Mouse (Mus musculus) heart, embryonic 14.5 days (tissue): ENCODE measurements around the gene Atp6v1e2. TPM values are rescaled to one million over a fixed set of nuclear protein-coding genes. Genes with fewer than 3 reads are reported as not detected.
A peak's percentile ranks its signal among the peaks of the same experiment; 100 is the strongest.

Source experiments
- ATAC-seq: fragments of 200-750 bp; cut with Nextera tagmentation; 2 replicates; pipeline ENCODE4 v1.8.0; 2017; ENCODE audit warnings: low read depth, moderate TSS enrichment; ENCODE audit not compliant: insufficient number of reproducible peaks, insufficient read depth, low FRiP score
- H3K27ac ChIP-seq, 2 experiments: fragments of 200-500 bp in 1 of 2; fragments of 300-500 bp in 1 of 2; sonication (generic) in 1 of 2; replicated peaks in 1 of 2; 2 replicates each; pipeline ENCODE4 v1.5.1; 2012 to 2014; ENCODE audit warnings: low read depth in 2 of 2, low read length in 2 of 2, control low read depth in 1 of 2, mild to moderate bottlenecking in 1 of 2, mixed read lengths in 1 of 2; ENCODE audit not compliant: control insufficient read depth in 1 of 2, insufficient read depth in 1 of 2
- H3K27me3 ChIP-seq: fragments of 300-500 bp; sonication (generic); 2 replicates; pipeline ENCODE4 v1.6.1; 2014; ENCODE audit warnings: mild to moderate bottlenecking, low read length, control low read depth; ENCODE audit not compliant: control insufficient read depth, insufficient read depth
- H3K36me3 ChIP-seq: fragments of 300-500 bp; sonication (generic); 2 replicates; pipeline ENCODE4 v1.6.1; 2014; ENCODE audit warnings: mild to moderate bottlenecking, control low read depth, low read length, mixed read lengths; ENCODE audit not compliant: control insufficient read depth, insufficient read depth
- H3K4me1 ChIP-seq, 2 experiments: fragments of 200-500 bp in 1 of 2; fragments of 300-500 bp in 1 of 2; sonication (generic) in 1 of 2; 2 replicates each; pipeline ENCODE4 v1.6.1; 2012 to 2014; ENCODE audit warnings: low read length in 2 of 2, control low read depth in 1 of 2, mixed read lengths in 1 of 2; ENCODE audit not compliant: control insufficient read depth in 2 of 2, insufficient read depth in 2 of 2
- H3K4me2 ChIP-seq: fragments of 300-500 bp; sonication (generic); 2 replicates; pipeline ENCODE4 v1.6.1; 2014; ENCODE audit warnings: mild to moderate bottlenecking, low read length
- H3K4me3 ChIP-seq, 2 experiments: fragments of 200-500 bp in 1 of 2; fragments of 300-500 bp in 1 of 2; sonication (generic) in 1 of 2; 2 replicates each; pipeline ENCODE4 v1.5.1; 2012 to 2014; ENCODE audit warnings: low read length in 2 of 2, mild to moderate bottlenecking in 2 of 2, control low read depth in 1 of 2, low read depth in 1 of 2, moderate library complexity in 1 of 2; ENCODE audit not compliant: control insufficient read depth in 1 of 2, insufficient read depth in 1 of 2
- H3K9ac ChIP-seq: fragments of 300-500 bp; sonication (generic); 2 replicates; pipeline ENCODE4 v1.6.1; 2014; ENCODE audit warnings: mild to moderate bottlenecking, low read length
- H3K9me3 ChIP-seq: fragments of 300-500 bp; sonication (generic); 2 replicates; pipeline ENCODE4 v1.6.1; 2016; ENCODE audit warnings: low read length, control low read depth; ENCODE audit not compliant: control insufficient read depth
- WGBS: fragments of 180-500 bp; shearing (Covaris S2); extraction: QIAGEN DNeasy Blood & Tissue Kit; methylation state at CpG from one replicate; pipeline ENCODE4 v1.1.7; 2014; 5-methylcytosine and 5-hydroxymethylcytosine counted together
- polyA plus RNA-seq: library from polyadenylated mRNA; unstranded; fragments of >200 nt; fragmentation: Nextera tagmentation; extraction: Ambion mirVana; gene quantifications from 2 replicates; pipeline ENCODE4 v1.2.1, GENCODE M21; 2014

Atp6v1e2 gene
- polyA plus RNA-seq, 1 experiment from 2014 or later, result not detected

DNA sequence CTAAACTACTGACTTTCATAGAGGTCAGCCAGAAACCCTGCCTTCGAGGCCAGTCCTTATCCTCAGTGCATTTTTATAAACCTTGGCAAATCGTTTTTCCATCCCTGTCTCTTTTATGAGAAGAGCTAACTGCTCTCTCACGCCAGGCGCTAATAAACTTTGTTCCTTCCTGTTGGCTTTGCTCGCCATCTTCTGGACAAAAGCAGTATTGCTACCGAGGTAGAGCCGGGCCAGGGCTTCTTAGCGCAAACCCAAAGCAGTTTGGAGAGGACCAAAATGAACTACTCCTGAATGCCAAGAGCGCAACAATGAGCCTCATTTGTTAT, 41.6 kb downstream of the Atp6v1e2 start:
- Histone ChIP-seq H3K4me3 (no peak overlapping the region), H3K27ac (peak overlapping the region; percentile 18 to 68; a peak in 3 of 4 replicates), H3K4me2 (peak overlapping the region; percentile 39), H3K27me3 (no peaks in the 10 kb centered on the region; the same call in 1 of the 2 replicates), H3K4me1 (peaks cover 24 to 27% of the 10 kb centered on the region in 2 experiments), H3K9ac (peak overlapping the region; percentile 25; the same call in 1 of the 2 replicates), H3K9me3 (no peaks in the 10 kb centered on the region), H3K36me3 (no peaks in the 10 kb centered on the region)
- 5% methylated on average over 9 of the region's 9 CpGs for WGBS
- ATAC-seq, result no peak

DNA sequence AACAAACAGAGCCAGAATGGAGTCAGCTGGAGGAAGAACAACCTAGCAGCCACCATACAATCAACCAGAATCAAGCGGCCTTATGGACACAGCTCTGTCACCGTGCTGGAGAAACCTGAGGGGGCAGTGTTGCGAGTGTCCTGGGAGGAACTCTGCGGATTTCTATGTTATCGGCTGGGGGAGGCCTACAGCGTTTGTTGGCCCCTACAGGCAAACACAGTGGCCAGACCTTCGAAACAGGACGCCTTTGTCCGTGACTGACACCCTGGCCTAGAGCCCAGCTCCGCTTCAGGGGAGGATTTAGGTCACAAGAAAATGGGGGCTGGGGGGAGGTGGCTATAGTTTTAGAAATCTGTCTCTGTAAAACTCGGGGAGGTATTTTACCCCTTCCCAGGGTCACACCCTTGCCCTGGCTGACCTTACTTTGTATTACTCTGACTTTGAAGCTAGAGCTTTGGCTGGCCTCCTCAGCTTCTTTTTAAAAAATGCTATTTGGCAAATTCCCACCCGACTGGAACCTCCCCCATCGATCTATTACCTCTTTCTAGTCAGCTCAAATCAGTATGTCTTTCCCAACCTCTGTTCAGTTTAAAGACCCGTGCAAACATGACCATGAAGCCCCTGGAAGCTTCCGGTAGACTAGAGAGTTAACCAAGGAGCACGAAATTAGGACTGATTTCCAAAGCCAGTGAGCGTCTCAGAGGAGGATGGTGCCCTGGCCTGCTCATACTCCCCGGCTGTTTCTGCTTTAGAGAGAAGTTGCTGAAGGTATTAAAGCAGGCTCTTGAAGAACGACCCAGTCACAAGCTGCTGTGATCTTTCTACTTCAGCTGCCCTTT, 42.2 kb downstream of the Atp6v1e2 start:
- Histone ChIP-seq H3K36me3 (no peaks in the 10 kb centered on the region), H3K4me1 (peaks cover 24 to 27% of the 10 kb centered on the region in 2 experiments), H3K4me3 (no peak overlapping the region), H3K9ac (peak overlapping the region; percentile 25; the same call in 1 of the 2 replicates), H3K27ac (peak overlapping the region; percentile 18 to 68; a peak in 3 of 4 replicates), H3K9me3 (no peaks in the 10 kb centered on the region), H3K27me3 (no peaks in the 10 kb centered on the region; the same call in 1 of the 2 replicates), H3K4me2 (peak overlapping the region; percentile 39)
- peak; percentile 48 for ATAC-seq
- WGBS, result 17% methylated on average over 19 of the region's 19 CpGs

DNA sequence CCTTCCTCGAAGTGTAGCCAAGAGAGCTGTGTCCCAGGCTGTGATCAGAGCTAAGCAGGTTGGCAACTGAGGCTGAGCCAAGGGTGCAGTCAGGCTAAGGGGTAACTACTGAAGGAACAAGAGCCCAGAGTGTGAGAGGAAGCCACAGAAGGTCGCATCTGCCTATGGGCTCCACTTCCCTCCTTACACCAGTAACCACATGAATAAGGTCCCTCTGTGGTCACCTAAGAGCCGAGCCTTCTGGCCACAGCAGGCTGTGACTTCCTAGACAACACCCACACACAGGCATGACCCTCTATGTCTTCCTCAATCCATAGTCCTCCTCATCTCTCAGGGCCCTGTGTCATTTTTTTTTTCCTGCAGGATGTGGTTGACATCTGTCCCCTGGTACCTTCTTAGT, 43.5 kb downstream of the Atp6v1e2 start:
- no peak overlapping the region for H3K4me3 ChIP-seq
- no peak overlapping the region for H3K27ac ChIP-seq
- WGBS, result 72% methylated on average over 3 of the region's 3 CpGs
- 0 out of 2 replicates have a peak overlapping the region, but pooled peaks have one; percentile 1 for H3K9ac ChIP-seq
- peaks cover 22 to 27% of the 10 kb centered on the region in 2 experiments for H3K4me1 ChIP-seq
- no peaks in the 10 kb centered on the region for H3K9me3 ChIP-seq
- ATAC-seq, result no peak
- H3K4me2 ChIP-seq, result no peak overlapping the region
- H3K27me3 ChIP-seq, result no peaks in the 10 kb centered on the region; the same call in 1 of the 2 replicates
- H3K36me3 ChIP-seq, result no peaks in the 10 kb centered on the region

DNA sequence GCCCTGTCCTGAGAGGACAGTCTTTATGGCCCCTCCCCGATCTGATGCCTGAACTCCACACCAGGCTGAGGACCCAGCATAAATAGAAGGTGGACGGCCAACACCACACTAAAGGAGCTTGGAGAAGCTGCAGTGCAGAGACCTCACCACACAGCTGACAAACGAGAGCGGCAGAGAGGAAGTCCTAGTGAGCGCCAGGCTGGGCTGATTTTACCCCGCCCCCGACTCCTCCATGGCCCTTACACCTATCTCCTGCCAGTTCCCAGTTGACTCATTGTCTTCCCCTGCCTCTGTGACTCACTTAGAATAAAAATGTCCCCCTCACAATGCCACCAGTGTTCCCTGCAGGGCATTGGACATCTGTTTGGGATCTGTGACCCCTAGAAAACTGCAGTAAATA, 44.1 kb downstream of the Atp6v1e2 start:
- H3K27ac ChIP-seq, result no peak overlapping the region
- 22% methylated on average over 7 of the region's 7 CpGs for WGBS
- no peaks in the 10 kb centered on the region; the same call in 1 of the 2 replicates for H3K27me3 ChIP-seq
- H3K9ac ChIP-seq, result no peak overlapping the region
- H3K4me3 ChIP-seq, result no peak overlapping the region
- peaks cover 22 to 27% of the 10 kb centered on the region in 2 experiments for H3K4me1 ChIP-seq
- no peaks in the 10 kb centered on the region for H3K36me3 ChIP-seq
- ATAC-seq, result no peak
- H3K4me2 ChIP-seq, result 0 out of 2 replicates have a peak overlapping the region, but pooled peaks have one; percentile 4
- no peaks in the 10 kb centered on the region for H3K9me3 ChIP-seq

DNA sequence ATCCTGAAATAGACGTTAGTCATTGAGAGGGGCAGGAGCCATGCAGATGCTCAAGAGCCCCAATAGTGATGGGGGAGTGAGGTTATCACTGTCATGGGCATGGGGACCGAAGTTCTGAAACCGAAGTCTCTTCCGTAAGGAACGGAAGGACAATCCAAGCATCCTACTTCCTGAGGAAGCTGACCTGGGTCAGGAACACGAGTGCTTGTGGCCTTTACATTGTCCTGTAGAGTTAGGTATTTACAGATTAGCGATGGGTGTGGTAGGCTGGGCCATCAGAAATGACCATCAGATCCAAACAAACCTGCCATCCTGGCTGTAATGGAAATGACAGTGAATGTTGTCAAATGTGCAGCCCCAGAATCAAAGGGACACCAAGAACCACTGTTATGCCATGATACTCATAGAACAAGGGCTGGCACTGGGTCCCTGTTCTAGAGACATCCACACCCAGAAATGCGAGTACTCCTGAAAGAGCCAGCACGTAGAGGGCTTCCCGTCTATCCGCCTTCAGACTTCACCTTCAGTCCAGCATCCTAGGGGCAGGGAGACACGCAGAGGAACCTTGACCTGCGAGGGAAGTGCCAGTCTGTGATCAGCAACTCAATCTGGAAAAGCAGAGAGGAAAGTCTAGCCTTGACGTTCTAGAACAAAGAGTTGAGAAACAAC, 45.2 kb downstream of the Atp6v1e2 start:
- no peaks in the 10 kb centered on the region for H3K9me3 ChIP-seq
- H3K4me2 ChIP-seq, result no peak overlapping the region
- 86% methylated on average over 14 of the region's 14 CpGs for WGBS
- no peaks in the 10 kb centered on the region; the same call in 1 of the 2 replicates for H3K27me3 ChIP-seq
- no peak overlapping the region for H3K9ac ChIP-seq
- ATAC-seq, result no peak
- H3K4me1 ChIP-seq, result peaks cover 22 to 27% of the 10 kb centered on the region in 2 experiments
- H3K27ac ChIP-seq, result no peak overlapping the region
- no peaks in the 10 kb centered on the region for H3K36me3 ChIP-seq
- H3K4me3 ChIP-seq, result no peak overlapping the region

DNA sequence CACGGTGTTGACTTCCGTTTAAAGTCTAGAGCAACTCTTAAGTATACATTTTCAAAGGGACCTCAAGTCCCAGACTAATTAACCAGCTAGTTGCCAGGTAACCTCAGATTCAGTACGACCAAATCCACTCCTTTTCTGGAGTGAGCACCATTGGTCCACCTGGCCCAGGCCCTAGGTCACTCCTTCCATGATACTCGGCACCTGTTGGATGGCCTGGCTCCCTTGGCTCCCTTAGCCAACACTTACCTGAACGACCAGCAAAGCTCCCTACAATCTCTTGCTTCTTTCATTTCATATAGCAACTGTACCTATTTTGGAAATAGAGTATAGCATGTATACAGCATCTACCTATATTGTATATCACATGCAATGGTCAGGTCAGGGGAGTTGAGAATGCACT, 47.1 kb downstream of the Atp6v1e2 start:
- Histone ChIP-seq H3K9me3 (no peaks in the 10 kb centered on the region), H3K4me1 (peaks cover 18 to 22% of the 10 kb centered on the region in 2 experiments), H3K4me2 (no peak overlapping the region), H3K27ac (no peak overlapping the region), H3K4me3 (no peak overlapping the region), H3K27me3 (no peaks in the 10 kb centered on the region), H3K36me3 (no peaks in the 10 kb centered on the region), H3K9ac (no peak overlapping the region)
- WGBS, result 72% methylated on average over 5 of the region's 5 CpGs
- ATAC-seq, result no peak

DNA sequence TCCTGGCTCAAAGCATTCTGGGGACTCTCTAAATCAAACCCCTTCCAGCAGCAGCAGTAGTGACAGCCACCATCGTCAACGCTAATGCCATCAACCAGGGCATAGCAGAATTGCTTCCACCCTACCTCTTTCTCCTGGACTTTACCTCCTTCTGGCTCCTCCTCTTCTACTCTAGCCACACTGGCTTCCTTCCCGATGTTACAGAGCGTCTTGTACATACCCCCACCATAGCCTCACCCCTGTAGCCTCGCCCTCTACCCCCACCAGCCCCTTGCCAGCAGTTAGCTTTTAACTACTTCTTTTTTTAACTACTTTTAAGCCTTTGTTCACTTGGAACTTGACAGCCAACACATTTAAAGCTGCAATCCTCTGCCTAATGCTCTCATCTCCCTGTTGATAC, 47.9 kb downstream of the Atp6v1e2 start:
- 74% methylated on average over 5 of the region's 5 CpGs for WGBS
- peaks cover 11 to 15% of the 10 kb centered on the region in 2 experiments for H3K4me1 ChIP-seq
- ATAC-seq, result no peak

More for the DNA sequence above, 47.9 kb downstream of the Atp6v1e2 start:
- Histone ChIP-seq H3K9me3 (no peaks in the 10 kb centered on the region), H3K9ac (no peak overlapping the region), H3K4me2 (no peak overlapping the region), H3K4me3 (no peak overlapping the region), H3K27ac (no peak overlapping the region), H3K27me3 (no peaks in the 10 kb centered on the region), H3K36me3 (no peaks in the 10 kb centered on the region)
